Mouse (Mus musculus): ENCODE results near the gene Chd3. TPM values are rescaled to one million over a fixed set of nuclear protein-coding genes. Genes with fewer than 3 reads are reported as not detected.
"Not testable (repeated sequence)": the region's sequence is repeated elsewhere in the genome, so short reads cannot be mapped to it uniquely, and the experiment has no call there.

Chd3 gene
- total RNA-seq, 4 experiments from 2014 or later = 4.2 to 9.0 (median 5.5) TPM

DNA sequence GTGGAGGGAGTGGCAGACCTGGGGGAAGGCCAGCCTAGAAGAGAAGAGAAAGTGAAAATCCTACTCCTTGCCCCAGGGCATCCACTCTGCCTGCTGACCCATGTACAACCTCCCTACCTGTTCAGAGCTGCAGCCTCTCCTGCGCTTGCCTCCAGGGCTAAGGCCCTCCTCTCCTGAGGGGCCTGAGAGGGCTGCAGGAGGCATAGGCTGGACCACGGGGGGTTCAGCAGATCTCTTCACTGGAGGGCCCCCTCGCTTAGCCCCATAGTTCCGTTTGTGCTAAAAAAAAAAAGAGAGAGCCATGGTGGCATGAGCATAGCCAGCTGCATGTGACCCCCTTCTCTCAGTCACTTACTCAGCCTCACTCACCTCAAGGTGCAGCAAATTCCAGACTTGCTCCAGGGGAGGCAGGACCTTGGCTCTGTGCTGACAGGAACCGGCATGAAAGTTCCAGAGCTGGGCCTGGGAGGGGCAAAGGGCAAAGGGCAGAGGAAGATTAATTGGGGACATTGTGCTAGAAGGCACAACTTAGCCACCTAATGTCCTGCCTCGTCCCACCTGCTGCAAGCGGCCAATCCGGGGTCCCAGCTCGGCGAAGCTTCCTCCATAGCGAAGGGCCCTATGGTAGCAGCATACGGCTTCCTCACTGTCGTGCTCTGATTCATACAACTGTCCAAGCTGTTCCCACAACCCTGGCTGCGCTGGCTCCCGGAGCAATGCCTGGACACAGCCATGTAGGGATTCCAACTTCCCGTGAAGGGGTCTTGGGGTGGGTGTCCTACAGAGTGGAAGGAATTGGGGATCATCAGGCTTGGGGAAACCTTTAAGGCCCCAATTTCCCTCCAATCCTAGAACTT lies 37.9 kb upstream of the Chd3 start:
- DNase-seq (ENCODE audit: low spot score in 2 of 2) = no peak

DNA sequence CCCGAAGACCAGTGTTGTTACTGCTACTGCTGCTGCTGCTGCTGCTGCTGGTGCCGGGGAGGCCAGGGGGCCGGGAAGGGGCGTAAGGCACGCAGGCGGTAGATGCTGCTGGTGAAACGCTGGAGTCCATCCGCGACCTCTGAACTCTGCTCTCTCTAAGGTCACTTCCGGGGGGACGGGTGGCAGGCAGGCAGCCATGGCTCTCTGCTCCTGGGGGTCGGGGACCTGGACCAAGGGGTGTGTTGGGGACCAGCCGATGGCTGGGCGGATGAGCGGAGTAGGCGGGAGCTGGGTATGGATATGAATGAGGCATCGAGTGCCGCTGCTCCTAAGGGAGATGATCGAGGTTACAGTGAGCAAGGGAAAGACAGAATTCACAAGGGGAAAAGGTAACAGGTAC lies 37.1 kb upstream of the Chd3 start:
- no peak for DNase-seq (ENCODE audit: low spot score in 2 of 2)

DNA sequence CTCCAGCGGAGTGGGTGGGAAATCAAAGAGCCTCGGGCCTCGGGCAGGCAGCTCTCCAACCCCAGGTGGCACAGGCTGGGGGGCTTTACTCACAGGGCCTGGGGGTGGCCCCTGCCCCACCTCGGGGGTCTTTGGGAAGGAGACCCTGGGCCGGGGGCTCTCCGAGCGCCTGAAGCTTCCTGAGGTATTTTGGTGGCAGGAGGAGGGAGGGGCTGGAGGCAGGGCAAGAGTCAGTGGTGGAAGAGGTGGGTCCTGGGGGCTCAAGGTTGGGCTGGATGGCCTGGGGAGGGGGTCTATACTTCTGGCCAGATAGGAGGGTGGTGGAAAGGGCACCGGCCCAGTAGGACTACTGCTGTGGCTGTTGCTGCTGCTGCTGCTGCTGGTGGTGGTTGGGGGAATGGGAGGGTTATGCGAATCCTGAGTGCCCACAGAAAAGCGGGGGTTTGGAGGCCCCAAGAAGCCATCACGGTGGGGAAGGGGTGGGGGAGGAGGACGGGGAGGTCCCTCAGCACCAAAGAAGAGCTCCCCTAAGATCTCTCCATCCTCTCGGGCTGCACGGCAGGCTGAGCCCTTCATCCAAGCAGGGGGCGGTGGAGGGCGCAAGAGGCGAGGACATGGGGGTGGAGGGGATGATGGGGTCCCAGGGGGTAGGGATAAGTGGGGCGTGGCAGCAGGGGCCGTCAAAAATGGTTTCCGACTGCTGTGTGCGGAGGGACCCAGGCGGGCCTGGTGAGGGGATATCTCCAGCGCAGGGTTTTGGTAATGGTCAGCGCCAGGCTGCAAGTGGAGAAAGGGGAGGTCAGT lies 36.4 kb upstream of the Chd3 start:
- DNase-seq (ENCODE audit: low spot score in 2 of 2) = no peak

DNA sequence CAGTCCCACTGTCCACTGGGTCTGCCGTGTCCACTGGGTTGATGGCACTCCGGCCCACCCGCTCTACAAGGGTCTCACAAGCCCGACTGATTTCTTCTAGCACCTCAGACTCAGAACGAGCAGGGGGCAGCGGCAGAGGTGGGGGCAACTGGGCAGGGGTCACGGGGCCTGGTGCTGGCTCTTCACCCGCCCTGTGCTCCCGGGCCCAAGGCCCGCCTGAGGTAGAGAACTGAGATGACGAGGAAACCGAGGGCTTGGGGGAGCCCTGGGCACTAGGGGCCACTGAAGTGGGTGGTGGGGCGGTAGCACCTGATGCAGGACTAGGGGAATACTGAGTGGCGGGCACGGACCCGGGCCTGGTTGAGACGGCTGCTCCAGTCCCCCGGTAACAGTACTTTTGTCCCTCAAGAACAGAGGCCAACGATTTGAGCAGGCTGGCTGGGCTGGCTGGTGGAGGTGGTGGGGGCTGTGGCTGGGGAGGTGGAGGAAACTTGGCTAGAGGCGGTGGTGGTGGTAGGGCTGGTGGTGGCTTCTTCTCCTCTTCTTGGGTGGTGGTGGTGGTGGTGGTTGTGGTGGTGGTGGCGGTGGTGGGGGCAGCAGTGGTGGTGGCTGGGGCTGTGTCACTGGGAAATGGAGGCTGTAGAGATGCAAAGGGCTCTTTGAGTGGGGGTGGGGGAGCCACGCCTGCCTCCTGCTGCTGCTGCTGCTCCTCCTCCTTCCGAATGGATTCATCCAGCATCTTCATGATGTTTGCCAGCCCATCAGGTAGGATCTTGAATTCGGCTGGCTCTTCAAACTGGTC lies 35.6 kb upstream of the Chd3 start:
- DNase-seq (ENCODE audit: low spot score in 2 of 2) = peak in 1 of 2 experiments; percentile 7

DNA sequence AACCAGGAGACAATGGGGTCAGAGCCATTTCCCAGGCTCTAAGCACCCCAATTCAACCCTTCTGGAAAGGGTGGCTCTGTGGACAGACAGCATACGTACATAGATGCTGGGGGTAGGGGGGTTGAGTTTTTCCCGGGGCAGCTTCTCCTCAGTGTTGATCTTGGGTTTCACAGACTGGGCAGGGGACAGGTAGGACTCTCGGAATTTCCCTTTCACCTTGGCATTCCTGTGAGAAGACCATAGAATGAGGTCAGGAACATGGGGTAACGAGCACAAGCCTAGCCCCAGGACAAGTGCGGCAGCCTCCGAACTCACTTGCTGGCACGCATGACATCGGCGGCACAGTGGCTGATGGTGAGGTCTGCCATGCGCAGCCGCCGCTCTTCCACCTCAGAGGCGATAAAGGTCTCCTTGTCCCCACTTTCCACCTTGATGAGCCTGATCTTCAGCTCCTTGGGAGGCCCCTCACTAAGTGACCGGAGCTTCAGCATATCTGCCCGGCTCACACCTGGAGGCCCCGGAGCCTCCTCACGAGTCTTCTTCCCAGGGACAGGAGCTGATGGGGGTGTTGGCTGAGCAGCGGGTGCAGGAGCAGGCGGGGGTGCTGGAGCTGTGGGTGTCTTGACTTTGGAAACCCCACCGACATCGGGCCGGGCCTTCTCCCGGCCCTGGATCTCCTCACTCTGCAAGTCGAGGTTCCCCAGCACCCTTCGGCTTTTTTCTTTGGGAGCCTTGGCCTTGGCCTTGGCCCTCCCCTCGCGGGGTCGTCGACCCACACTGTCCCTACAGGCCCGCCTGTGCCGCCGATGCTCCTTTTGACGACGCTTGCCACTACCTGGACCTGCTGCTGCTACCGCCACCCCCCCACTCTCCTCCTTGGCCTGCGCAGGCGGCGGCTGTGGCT lies 34.7 kb upstream of the Chd3 start:
- peak in 1 of 2 experiments; percentile 5 for DNase-seq (ENCODE audit: low spot score in 2 of 2)

DNA sequence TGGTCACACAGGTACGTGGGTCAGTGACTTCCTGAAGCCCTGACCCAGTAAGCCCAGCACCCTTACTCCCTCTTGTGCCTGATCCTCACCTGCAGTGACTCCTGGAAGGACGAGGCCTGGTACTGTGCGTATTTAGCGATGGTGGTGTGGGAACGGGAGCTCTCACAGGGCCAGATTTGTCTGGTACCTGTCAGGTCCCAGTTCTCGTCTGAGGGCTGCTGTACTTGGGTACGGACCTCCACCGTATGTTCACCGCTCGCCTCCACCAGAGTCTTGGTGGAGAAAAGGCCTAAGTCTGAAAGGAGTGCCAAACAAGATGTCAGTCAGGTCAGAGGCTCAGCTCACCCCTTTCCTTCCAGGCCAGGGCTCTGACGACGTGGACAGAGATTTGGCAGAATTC lies 32.8 kb upstream of the Chd3 start:
- peak in 1 of 2 experiments; percentile 5 for DNase-seq (ENCODE audit: low spot score in 2 of 2)

DNA sequence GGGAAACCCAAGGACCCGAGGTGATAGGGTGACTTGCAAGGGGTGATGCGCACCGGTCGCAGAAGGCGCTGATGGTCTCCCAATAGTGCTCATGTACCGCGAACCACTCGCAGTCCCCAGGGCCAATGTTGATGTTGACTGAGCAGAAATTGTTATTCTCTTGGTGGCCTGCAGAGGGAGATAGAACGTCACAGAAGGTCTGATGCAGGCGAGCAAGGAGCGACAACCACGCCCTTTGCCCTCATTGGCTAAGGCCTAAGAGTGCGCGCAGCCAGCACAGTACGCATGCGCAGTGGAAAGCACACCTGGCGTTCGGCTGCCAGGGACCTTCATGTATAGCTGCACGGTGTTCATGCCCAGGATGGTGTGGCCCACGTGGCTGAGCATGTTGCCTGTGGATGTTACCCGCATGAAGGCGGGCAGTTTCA lies 32.0 kb upstream of the Chd3 start:
- peak; percentile 68 to 83 for DNase-seq (ENCODE audit: low spot score in 2 of 2)

DNA sequence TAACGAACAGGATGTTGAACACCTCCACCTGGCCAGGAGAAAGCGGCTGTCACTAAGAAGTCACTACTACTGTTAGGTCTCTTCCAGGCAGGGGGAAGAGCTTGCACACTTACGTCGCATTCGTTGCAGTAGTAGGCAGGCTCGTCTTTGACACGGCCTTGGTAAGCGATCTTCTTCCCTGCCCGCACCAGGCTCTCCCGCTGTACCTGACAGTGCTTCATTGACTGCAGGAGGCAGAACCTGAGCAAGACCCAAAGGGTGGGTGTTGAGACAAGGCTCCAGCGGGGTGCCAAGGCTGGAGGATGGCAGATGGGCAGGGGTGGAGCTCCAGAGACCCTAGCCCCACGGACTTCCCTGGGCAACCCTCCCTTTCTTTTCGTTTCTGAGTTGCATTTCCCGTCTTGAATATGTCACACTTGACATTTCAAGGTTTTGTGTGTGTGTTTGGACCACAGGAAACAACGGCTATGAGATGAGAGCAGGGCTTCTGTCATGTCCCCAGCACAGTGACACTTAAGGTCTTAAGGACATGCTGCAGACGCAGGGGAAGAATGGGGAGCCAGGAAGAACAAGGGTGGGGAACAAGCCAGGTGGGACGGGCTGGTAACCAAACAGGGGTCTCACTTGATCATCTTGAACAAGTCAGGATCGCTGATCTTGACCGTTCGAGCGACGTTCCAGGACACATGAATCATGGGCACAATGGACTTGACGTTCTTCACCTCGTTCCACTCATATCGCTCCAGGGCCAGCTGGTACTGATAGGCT lies 31.1 kb upstream of the Chd3 start:
- DNase-seq (ENCODE audit: low spot score in 2 of 2) = peak in 1 of 2 experiments; percentile 5

DNA sequence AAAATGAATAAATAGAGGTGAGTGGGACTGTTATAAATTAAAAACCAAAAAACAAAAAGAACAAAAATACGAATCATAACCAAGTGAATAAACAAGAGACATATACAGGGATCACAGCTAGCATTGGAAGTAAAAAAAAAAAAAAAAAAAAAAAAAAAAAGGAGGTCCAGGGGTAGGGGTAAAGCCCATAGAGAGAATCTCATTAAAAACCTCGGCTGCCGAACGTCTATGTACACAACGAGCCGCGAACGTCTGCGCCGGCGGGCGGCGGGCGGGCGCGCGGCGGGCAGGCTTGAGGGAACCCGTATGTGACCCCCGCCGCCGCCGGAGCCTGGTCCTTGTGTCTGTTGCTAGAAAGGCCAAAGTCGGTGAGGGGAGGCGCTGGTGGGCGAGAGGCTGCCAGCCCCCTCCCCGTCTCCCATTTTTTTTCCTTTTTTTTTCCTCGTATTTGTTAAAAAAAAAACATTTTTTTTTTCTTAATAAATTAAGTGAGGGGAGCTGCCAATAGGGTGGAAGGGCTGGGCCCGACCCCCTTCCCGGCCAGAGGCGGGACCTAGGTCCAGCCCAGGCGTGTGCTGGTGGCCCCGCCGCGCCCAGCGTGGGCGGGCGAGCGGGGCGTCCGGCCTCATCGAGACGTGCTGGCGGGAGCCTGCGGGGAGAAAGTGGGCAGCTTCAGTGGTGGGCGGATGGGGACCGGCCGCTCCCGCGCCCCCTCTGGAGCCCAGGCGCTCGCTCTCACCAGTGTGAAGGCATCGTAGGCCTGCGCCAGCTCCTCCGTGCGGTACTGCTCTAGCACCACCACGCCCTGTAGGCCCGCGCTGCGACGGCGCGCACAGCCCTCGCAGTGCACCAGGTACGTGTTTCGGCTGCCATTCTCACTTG lies 30.2 kb upstream of the Chd3 start:
- peak in 1 of 2 experiments; percentile 15 for DNase-seq (ENCODE audit: low spot score in 2 of 2)

DNA sequence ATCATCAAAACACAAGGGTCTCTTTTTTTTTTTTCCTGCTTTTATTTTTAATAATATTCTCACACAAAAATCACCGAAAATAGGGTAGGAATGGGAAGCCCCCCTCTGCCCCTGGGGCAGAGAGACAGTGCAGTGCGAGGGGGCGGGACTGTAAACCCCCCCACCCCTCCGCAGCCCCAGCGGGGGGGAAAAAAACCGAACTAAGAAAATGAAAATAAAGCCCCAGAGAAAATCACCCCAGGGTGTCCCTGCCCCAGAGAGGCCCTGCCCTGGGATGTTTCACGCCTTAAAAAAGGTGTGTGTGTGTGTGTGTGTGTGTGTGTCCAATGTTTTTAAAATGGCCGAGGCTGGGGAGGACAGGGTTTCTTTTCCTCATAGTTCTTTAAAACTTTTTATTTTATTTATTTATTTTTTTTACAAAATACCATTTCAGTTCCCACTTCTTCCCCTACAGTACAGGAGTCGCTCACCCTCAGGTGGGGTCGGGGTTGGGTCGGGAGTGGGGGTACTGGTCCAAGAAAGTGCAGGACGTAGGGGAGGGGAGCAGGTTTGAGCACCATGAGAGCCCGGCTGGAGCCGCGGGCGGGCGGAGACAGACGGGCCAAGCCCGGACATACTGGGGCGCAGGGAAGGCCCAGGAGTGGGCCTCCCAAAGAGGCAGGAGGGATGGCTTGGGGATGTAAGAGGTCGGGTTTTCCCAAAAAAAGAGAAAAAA lies 29.4 kb upstream of the Chd3 start:
- no peak for DNase-seq (ENCODE audit: low spot score in 2 of 2)

DNA sequence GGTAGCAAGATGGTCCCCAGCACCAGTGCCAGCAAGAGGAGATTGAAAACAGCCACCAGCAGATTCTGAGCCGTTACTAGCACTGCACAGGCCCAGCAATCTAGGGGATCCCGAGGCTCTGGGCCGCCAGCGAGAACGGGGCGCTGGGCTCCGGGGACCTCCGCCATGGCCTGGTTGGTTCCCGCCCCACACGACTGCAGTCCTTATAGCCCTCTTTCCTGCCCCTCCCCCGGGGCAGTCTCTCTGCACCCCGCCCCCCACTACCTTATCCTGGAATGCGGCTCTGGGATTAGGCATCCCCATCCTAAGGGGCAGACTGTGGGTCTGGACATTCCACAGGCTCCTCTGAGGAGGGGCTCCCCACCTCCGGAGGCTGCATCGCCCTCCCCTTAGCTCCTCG lies 28.9 kb upstream of the Chd3 start, which contains the start of gene Tmem88:
TSS of gene Tmem88 (minus strand) at position 176 of the 400 bp plus-strand sequence.
- DNase-seq (ENCODE audit: low spot score in 2 of 2) = peak in 1 of 2 experiments; percentile 13

DNA sequence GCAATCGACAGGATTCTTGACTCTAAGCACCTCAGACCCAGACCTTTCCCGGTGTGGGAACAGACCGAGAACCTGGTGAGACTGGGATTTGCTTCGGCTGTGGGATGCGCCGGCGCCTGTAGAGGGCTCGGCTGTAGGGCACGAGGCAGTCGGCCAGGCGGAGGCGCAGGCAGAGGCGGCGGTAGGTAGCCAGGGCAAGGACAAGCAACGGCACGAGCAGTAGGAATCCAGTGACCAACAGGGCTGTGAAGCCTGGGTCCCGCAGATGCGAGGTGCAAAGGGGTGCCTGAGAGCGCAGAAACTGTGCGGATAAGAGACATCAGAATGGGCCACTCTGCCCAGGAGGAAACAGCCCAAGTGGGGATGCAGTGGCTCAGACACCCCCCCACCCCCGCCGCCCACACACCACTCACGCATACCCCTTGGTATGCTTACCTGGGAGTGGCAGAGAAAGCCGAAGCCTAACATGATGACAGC lies 28.4 kb upstream of the Chd3 start:
- DNase-seq (ENCODE audit: low spot score in 2 of 2) = peak in 1 of 2 experiments; percentile 8

DNA sequence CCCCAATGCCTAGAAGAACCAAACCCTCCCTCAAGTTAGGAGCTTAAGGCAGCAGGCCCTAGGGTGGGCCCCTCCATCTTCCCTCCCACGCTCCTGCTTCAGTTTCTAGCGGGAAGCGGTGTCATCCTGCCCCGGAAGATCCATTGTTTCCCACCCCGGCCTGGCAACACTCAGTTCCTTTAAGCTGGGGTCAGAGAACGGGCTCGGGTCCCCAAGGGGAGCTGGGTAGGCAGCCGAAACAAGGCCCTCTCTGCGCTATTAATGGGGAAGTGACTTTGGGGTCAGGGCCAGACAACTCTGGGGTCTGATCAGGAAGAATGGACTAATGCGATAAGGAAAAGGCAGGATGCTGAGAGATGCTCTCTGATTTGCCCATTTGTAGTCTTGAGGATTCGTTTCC lies 27.6 kb upstream of the Chd3 start:
- peak in 1 of 2 experiments; percentile 29 for DNase-seq (ENCODE audit: low spot score in 2 of 2)

DNA sequence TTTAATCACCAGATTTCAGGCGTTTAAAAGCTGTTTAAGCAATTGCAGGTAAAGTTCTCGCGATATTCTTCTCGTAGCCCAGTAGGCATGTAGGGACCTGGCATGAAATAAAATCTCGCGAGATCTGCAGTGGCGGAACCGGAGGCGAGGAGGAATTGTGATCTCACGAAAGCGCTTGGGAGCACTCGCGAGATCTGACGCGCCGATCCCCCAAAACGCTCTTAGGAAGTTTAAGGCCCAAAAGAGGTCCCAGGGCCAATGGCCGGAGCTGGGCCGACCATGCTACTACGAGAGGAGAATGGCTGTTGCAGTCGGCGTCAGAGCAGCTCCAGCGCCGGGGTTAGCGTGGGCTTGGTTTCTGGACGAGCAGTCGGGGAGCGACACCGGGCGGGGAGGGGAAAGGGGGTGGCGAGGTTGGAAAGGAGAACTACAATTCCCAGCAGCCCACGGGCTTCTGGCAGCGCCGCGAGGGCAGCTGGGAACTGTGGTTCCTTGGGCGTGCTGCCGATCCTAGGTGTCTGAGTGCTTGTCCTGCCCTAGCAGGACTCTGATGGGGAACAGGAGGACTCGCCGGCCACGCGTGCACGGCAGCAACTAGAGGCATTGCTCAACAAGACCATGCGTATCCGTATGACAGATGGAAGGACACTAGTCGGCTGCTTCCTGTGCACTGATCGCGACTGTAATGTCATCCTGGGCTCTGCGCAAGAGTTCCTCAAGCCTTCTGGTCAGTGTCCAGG lies 26.6 kb upstream of the Chd3 start:
- peak; percentile 94 to 97 for DNase-seq (ENCODE audit: low spot score in 2 of 2)

DNA sequence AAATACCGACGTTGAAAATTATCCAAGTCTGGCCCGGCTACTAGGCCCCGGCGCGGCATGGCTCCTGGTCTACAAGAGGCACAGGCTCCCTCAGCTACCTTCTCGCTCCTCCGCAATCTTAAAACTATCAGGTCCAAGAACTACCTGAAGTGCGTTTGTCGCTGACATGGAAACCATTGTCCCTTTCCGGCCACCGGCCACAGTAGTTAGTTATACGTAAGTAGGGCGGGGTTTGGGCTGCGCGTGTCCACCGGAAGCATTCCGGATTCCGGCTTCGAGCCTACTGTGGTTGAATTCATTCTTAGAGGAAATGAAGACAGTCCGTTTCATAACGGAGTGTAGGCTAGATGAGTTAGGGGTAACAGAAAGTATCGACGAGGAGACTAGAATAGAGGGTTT lies 26.0 kb upstream of the Chd3 start, which contains the start of the genes Naa38 and Cyb5d1:
TSS of gene Naa38 (plus strand) at position 253 of the 399 bp plus-strand sequence.
TSS of gene Cyb5d1 (minus strand) at position 397 of the 399 bp plus-strand sequence.
- peak; percentile 84 to 85 for DNase-seq (ENCODE audit: low spot score in 2 of 2)

DNA sequence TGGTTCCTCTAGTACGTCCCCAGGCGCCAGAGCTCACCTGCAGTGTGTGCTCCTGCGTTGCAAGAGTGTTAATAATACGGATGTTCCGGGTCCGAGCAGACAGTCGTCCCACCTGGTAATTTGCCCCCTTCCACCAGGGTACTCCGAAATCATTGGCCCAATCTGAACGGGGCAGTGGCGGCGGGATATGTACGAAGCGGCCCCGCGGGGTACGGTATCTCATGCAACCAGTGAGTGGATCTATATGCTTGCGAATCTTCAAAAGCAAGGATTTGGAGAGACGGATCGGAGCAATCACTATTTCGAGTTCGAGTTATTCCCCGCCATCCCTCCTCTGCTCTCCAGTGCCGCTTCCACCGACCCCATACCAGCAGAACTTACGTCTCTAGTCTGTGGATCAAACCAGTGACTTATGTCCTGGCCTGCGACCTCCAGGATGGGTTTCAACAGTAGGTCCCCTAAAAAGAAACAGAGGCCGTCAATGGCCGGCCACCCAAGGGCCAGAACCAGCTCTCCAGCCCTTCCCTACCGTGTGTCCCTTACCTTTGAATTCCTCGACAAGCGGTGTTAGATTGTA lies 25.5 kb upstream of the Chd3 start:
- not testable (repeated sequence) for DNase-seq (ENCODE audit: low spot score in 2 of 2)

Data from gastrocnemius, adult 8-10 months (tissue).